ENCODE assay signal across 23 mouse cellular contexts in genomic region chr17:86363356-86363755, GRCm38 (mm10).
DNase-seq lines count a peak whose midpoint lies in the region; ATAC-seq and TF ChIP-seq lines count a peak whose summit lies in the region.
"Had no signal": no experiment of that assay in that cellular context is flagged by ENCODE, and none has a peak within 500 bp of the region (broad histone marks: within the 10 kb centered on the region; RNA-seq: fewer than 3 reads in every experiment).

No protein-coding gene starts in this region.

- H3K4me1 ChIP-seq in hindbrain, embryonic 13.5 days (replicated peaks): peaks cover 20% of the 10 kb centered on the region
- H3K4me1 ChIP-seq in hindbrain, embryonic 16.5 days (ENCODE audit: control insufficient read depth, insufficient read depth, low read depth, low read length): peaks cover 17% of the 10 kb centered on the region
- H3K4me1 ChIP-seq in CH12.LX (ENCODE audit: control insufficient read depth in 1 of 2, insufficient read depth in 2 of 2): peaks cover 37 to 91% of the 10 kb centered on the region in 2 experiments

- DNase-seq in heart, adult 11 months: peak; percentile 56
- DNase-seq in heart, postnatal 4 days: no peak
- DNase-seq in CH12.LX (ENCODE audit: extremely low read depth): no peak
- DNase-seq in urinary bladder, postnatal 14 days (ENCODE audit: low spot score): no peak
- DNase-seq: adrenal gland, adult 8-10 months; adrenal gland, postnatal 14 days; adrenal gland, postnatal 36 days; B cell, adult 2 months; cerebellum, adult 11-12 months; cerebellum, adult 2 months; cerebellum, adult 9-10 months; cerebellum, postnatal 10 days; cerebellum, postnatal 25 days had no signal

- WGBS in hindbrain, embryonic 13.5 days: 66% methylated on average over 5 of the region's 5 CpGs
- 65% methylated on average over 5 of the region's 5 CpGs for WGBS in hindbrain, embryonic 16.5 days

- no peak for TF ChIP-seq EP300 in CH12.LX (IDR thresholded peaks at IDR 0.05; ENCODE audit: low read length)

- no peaks in the 10 kb centered on the region for H3K27me3 ChIP-seq in hindbrain, embryonic 13.5 days
- H3K27me3 ChIP-seq in hindbrain, embryonic 16.5 days (replicated peaks; ENCODE audit: control insufficient read depth, insufficient read depth, low read length): no peaks in the 10 kb centered on the region
- no peaks in the 10 kb centered on the region for H3K27me3 ChIP-seq in CH12.LX (replicated peaks)
- no peaks in the 10 kb centered on the region for H3K27me3 ChIP-seq in myocyte (ENCODE audit: control insufficient read depth, insufficient read depth, insufficient read length)
- H3K27me3 ChIP-seq: embryonic facial prominence, embryonic 12.5 days; forebrain, embryonic 13.5 days; forebrain, embryonic 15.5 days; Patski had no signal

- H3K4me2 ChIP-seq in hindbrain, embryonic 13.5 days: no peak overlapping the region
- H3K4me2 ChIP-seq in hindbrain, embryonic 16.5 days (ENCODE audit: low read length): no peak overlapping the region
- H3K4me2 ChIP-seq in CH12.LX (ENCODE audit: insufficient read depth, low read depth, poor library complexity, severe bottlenecking): no peak overlapping the region
- H3K4me2 ChIP-seq in myocyte (ENCODE audit: low read depth): no peak overlapping the region
- H3K4me2 ChIP-seq: embryonic facial prominence, embryonic 12.5 days; forebrain, embryonic 13.5 days; forebrain, embryonic 15.5 days had no signal

- TF ChIP-seq POLR2A in CH12.LX (IDR thresholded peaks at IDR 0.05; ENCODE audit: low read depth, low read length): no peak
- TF ChIP-seq POLR2A in myocyte (IDR thresholded peaks at IDR 0.05; ENCODE audit: insufficient read length, low read depth): no peak

- dilution Hi-C loops in CH12.LX (cut with MboI; ENCODE audit: extremely low pct_ligation_motif_present, extremely low pct_unique_long_range_greater_than_20kb, low sequenced_read_pairs): no loop called here

- TF ChIP-seq CTCF in CH12.LX (conservative IDR thresholded peaks at IDR 0.05 in 1 of 2, IDR thresholded peaks at IDR 0.05 in 1 of 2; ENCODE audit: low read depth in 2 of 2, low read length in 2 of 2): no peak

- H3ac ChIP-seq in myocyte (ENCODE audit: control insufficient read depth, insufficient read length): no peak overlapping the region

- 0 out of 2 replicates have a peak overlapping the region, but pooled peaks have one; percentile 15 for H3K27ac ChIP-seq in hindbrain, embryonic 13.5 days
- no peak overlapping the region for H3K27ac ChIP-seq in hindbrain, embryonic 16.5 days (ENCODE audit: low read depth, low read length)
- H3K27ac ChIP-seq in CH12.LX (ENCODE audit: insufficient read depth, low read depth): peak overlapping the region; percentile 57
- H3K27ac ChIP-seq: embryonic facial prominence, embryonic 10.5 days; embryonic facial prominence, embryonic 12.5 days; forebrain, embryonic 13.5 days; forebrain, embryonic 15.5 days had no signal

- ATAC-seq in hindbrain, embryonic 13.5 days (ENCODE audit: low FRiP score): no peak
- ATAC-seq in hindbrain, embryonic 16.5 days: no peak
- ATAC-seq: activated CD4-positive, CD25-positive, alpha-beta regulatory T cell, adult 4 months; CD4-positive, CD25-positive, alpha-beta regulatory T cell, adult 4 months; forebrain, embryonic 13.5 days; forebrain, embryonic 15.5 days; Patski had no signal

- H3K9ac ChIP-seq in hindbrain, embryonic 13.5 days: no peak overlapping the region
- no peak overlapping the region for H3K9ac ChIP-seq in hindbrain, embryonic 16.5 days (ENCODE audit: low read depth, low read length)
- no peak overlapping the region for H3K9ac ChIP-seq in CH12.LX (ENCODE audit: insufficient read depth, low read depth)
- H3K9ac ChIP-seq: embryonic facial prominence, embryonic 12.5 days; forebrain, embryonic 13.5 days; forebrain, embryonic 15.5 days had no signal

- H3K9me3 ChIP-seq in hindbrain, embryonic 13.5 days: no peaks in the 10 kb centered on the region
- H3K9me3 ChIP-seq in hindbrain, embryonic 16.5 days (ENCODE audit: control insufficient read depth, low read length): no peaks in the 10 kb centered on the region
- H3K9me3 ChIP-seq in CH12.LX (replicated peaks; ENCODE audit: low read length): no peaks in the 10 kb centered on the region
- H3K9me3 ChIP-seq: embryonic facial prominence, embryonic 10.5 days; embryonic facial prominence, embryonic 12.5 days; forebrain, embryonic 13.5 days; forebrain, embryonic 15.5 days had no signal

- peaks cover 4% of the 10 kb centered on the region; the same call in 1 of the 2 replicates for H3K79me2 ChIP-seq in CH12.LX (replicated peaks; ENCODE audit: control insufficient read depth, extremely low read depth, insufficient read depth, poor library complexity, severe bottlenecking)
- H3K79me2 ChIP-seq in myocyte (ENCODE audit: control insufficient read depth, insufficient read depth): no peaks in the 10 kb centered on the region

- H3K36me3 ChIP-seq in hindbrain, embryonic 13.5 days: no peaks in the 10 kb centered on the region
- no peaks in the 10 kb centered on the region for H3K36me3 ChIP-seq in hindbrain, embryonic 16.5 days (ENCODE audit: control insufficient read depth, insufficient read depth, low read length)
- peaks cover 0 to 10% of the 10 kb centered on the region in 2 experiments for H3K36me3 ChIP-seq in CH12.LX (replicated peaks in 1 of 2; ENCODE audit: control insufficient read depth in 1 of 2, insufficient read depth in 1 of 2, low read length in 1 of 2)
- H3K36me3 ChIP-seq in myocyte (ENCODE audit: control insufficient read depth, insufficient read depth): no peaks in the 10 kb centered on the region
- H3K36me3 ChIP-seq: embryonic facial prominence, embryonic 10.5 days; embryonic facial prominence, embryonic 12.5 days; forebrain, embryonic 15.5 days had no signal

- no peak for TF ChIP-seq RAD21 in CH12.LX (IDR thresholded peaks at IDR 0.05; ENCODE audit: low read depth, low read length)

- H3K4me3 ChIP-seq in hindbrain, embryonic 13.5 days: no peak overlapping the region
- H3K4me3 ChIP-seq in hindbrain, embryonic 16.5 days (ENCODE audit: low read length): no peak overlapping the region
- H3K4me3 ChIP-seq in CH12.LX (replicated peaks in 1 of 3; ENCODE audit: low read depth in 2 of 3, low read length in 2 of 3, poor library complexity in 1 of 3): no peak overlapping the region
- no peak overlapping the region for H3K4me3 ChIP-seq in myocyte
- H3K4me3 ChIP-seq: embryonic facial prominence, embryonic 10.5 days; embryonic facial prominence, embryonic 12.5 days; forebrain, embryonic 13.5 days; forebrain, embryonic 15.5 days had no signal

- in situ Hi-C loops in CH12.LX (cut with MboI; ENCODE audit: low pct_ligation_motif_present, low pct_unique_long_range_greater_than_20kb, low sequenced_read_pairs): no loop called here

TF ChIP-seq in CH12.LX, 34 proteins besides CTCF, POLR2A, EP300 and RAD21:
- TF ChIP-seq NELFE (IDR thresholded peaks at IDR 0.05; ENCODE audit: low read depth, low read length) (no peak), IRF4 (IDR thresholded peaks at IDR 0.05; ENCODE audit: low read depth, low read length) (no peak), MXI1 (IDR thresholded peaks at IDR 0.05; ENCODE audit: low read depth, low read length) (no peak), NRF1 (IDR thresholded peaks at IDR 0.05; ENCODE audit: low read depth, low read length) (no peak), RCOR1 (conservative IDR thresholded peaks at IDR 0.05; ENCODE audit: low read depth, low read length) (no peak), E2F4 (IDR thresholded peaks at IDR 0.05; ENCODE audit: insufficient replicate concordance, low read depth, low read length) (no peak), MAX (IDR thresholded peaks at IDR 0.05; ENCODE audit: low read length) (no peak), TCF12 (IDR thresholded peaks at IDR 0.05; ENCODE audit: low read depth, low read length) (no peak), USF1 (IDR thresholded peaks at IDR 0.05; ENCODE audit: low read depth, low read length) (no peak), SMC3 (IDR thresholded peaks at IDR 0.05; ENCODE audit: low read depth, low read length) (no peak), MYC (IDR thresholded peaks at IDR 0.05; ENCODE audit: low read depth, low read length) (no peak), JUND (conservative IDR thresholded peaks at IDR 0.05; ENCODE audit: low read depth, low read length) (no peak)

TF ChIP-seq in myocyte, 11 proteins besides CTCF, POLR2A, EP300 and RAD21:
- TF ChIP-seq MAX (IDR thresholded peaks at IDR 0.05; ENCODE audit: low read depth) (no peak), MYOG (IDR thresholded peaks at IDR 0.05; ENCODE audit: control insufficient read depth in 1 of 3, insufficient read depth in 1 of 3, insufficient read length in 2 of 3, low read depth in 2 of 3) (peak in 1 of 3 experiments; percentile 31), E2F4 (IDR thresholded peaks at IDR 0.05; ENCODE audit: insufficient read depth) (no peak), MYOD1 (IDR thresholded peaks at IDR 0.05; ENCODE audit: control insufficient read depth in 1 of 3, insufficient read length in 2 of 3, low read depth in 2 of 3) (peak in 2 of 3 experiments; percentile 22 to 48)
